ENCODE assay signal across 24 mouse cellular contexts in genomic region chr15:75270169-75270568, GRCm38 (mm10). TPM values are rescaled to one million over a fixed set of nuclear protein-coding genes. Genes with fewer than 3 reads are reported as not detected.
DNase-seq lines count a peak whose midpoint lies in the region; ATAC-seq and TF ChIP-seq lines count a peak whose summit lies in the region.
"Had no signal": no experiment of that assay in that cellular context is flagged by ENCODE, and none has a peak within 500 bp of the region (broad histone marks: within the 10 kb centered on the region; RNA-seq: fewer than 3 reads in every experiment).

No protein-coding gene starts in this region.

- TF ChIP-seq CTCF in Patski (IDR thresholded peaks at IDR 0.05): no peak
- TF ChIP-seq CTCF in intestine, postnatal 0 days (IDR thresholded peaks at IDR 0.05; ENCODE audit: low read depth): no peak

- H3K4me2 ChIP-seq in heart, embryonic 11.5 days: no peak overlapping the region
- no peak overlapping the region for H3K4me2 ChIP-seq in intestine, postnatal 0 days (replicated peaks; ENCODE audit: low read depth)
- no peak overlapping the region for H3K4me2 ChIP-seq in forebrain, embryonic 15.5 days (replicated peaks)
- H3K4me2 ChIP-seq: hindbrain, embryonic 15.5 days had no signal

- in situ Hi-C loops in Patski (cut with MboI; ENCODE audit: low pct_unique_long_range_greater_than_20kb): no loop called here

- POLR2A ChIA-PET in Patski (lab: Charles Lee): interaction anchor here (0.6 kb wide), 1 partner anchor 118 kb away, joined by 4 read pairs; no protein-coding TSS in a partner anchor

- H3K4me1 ChIP-seq in heart, embryonic 11.5 days (ENCODE audit: control insufficient read depth, insufficient read depth, low read length): no peaks in the 10 kb centered on the region
- H3K4me1 ChIP-seq in intestine, postnatal 0 days (replicated peaks; ENCODE audit: control insufficient read depth, insufficient read depth, low read length): 0 out of 2 replicates have a peak, but pooled peaks cover 3% of the 10 kb centered on the region
- no peaks in the 10 kb centered on the region for H3K4me1 ChIP-seq in forebrain, embryonic 15.5 days
- H3K4me1 ChIP-seq: embryonic facial prominence, embryonic 10.5 days; forebrain, embryonic 10.5 days; hindbrain, embryonic 10.5 days; hindbrain, embryonic 15.5 days had no signal

- H3K27me3 ChIP-seq in heart, embryonic 11.5 days (ENCODE audit: control insufficient read depth, insufficient read depth, low read length): no peaks in the 10 kb centered on the region
- H3K27me3 ChIP-seq in Patski: no peaks in the 10 kb centered on the region
- H3K27me3 ChIP-seq in intestine, postnatal 0 days (replicated peaks; ENCODE audit: control insufficient read depth, insufficient read depth, low read length): no peaks in the 10 kb centered on the region
- no peaks in the 10 kb centered on the region for H3K27me3 ChIP-seq in forebrain, embryonic 15.5 days
- H3K27me3 ChIP-seq: hindbrain, embryonic 15.5 days had no signal

- H3K9ac ChIP-seq in heart, embryonic 11.5 days (ENCODE audit: low read depth, low read length): no peak overlapping the region
- H3K9ac ChIP-seq in intestine, postnatal 0 days (ENCODE audit: low read depth, low read length): no peak overlapping the region
- no peak overlapping the region for H3K9ac ChIP-seq in forebrain, embryonic 15.5 days (replicated peaks)
- H3K9ac ChIP-seq: hindbrain, embryonic 15.5 days had no signal

- CTCF ChIA-PET in Patski (lab: Charles Lee): no interaction called here

- no peak for ATAC-seq in heart, embryonic 11.5 days (replicated peaks; ENCODE audit: insufficient number of reproducible peaks, low FRiP score, low TSS enrichment)
- peak; percentile 17 for ATAC-seq in Patski
- peak; percentile 41; the same call in 1 of the 2 replicates for ATAC-seq in intestine, postnatal 0 days
- no peak for ATAC-seq in forebrain, embryonic 15.5 days (replicated peaks)
- ATAC-seq: forebrain, embryonic 14.5 days had no signal

- H3K36me3 ChIP-seq in heart, embryonic 11.5 days (ENCODE audit: control insufficient read depth, insufficient read depth, low read length): no peaks in the 10 kb centered on the region
- no peaks in the 10 kb centered on the region for H3K36me3 ChIP-seq in intestine, postnatal 0 days (ENCODE audit: control insufficient read depth, insufficient read depth)
- H3K36me3 ChIP-seq in forebrain, embryonic 15.5 days: no peaks in the 10 kb centered on the region
- H3K36me3 ChIP-seq: embryonic facial prominence, embryonic 10.5 days; forebrain, embryonic 10.5 days; hindbrain, embryonic 10.5 days; hindbrain, embryonic 15.5 days had no signal

- H3K9me3 ChIP-seq in heart, embryonic 11.5 days (replicated peaks; ENCODE audit: control insufficient read depth, low read length): no peaks in the 10 kb centered on the region
- H3K9me3 ChIP-seq in intestine, postnatal 0 days (ENCODE audit: control insufficient read depth): no peaks in the 10 kb centered on the region
- H3K9me3 ChIP-seq in forebrain, embryonic 15.5 days: no peaks in the 10 kb centered on the region
- H3K9me3 ChIP-seq: forebrain, embryonic 10.5 days; hindbrain, embryonic 10.5 days; hindbrain, embryonic 15.5 days had no signal

- H3K4me3 ChIP-seq in heart, embryonic 11.5 days (ENCODE audit: low read depth, low read length): no peak overlapping the region
- no peak overlapping the region for H3K4me3 ChIP-seq in intestine, postnatal 0 days (ENCODE audit: low read depth, low read length)
- no peak overlapping the region for H3K4me3 ChIP-seq in forebrain, embryonic 15.5 days
- H3K4me3 ChIP-seq: embryonic facial prominence, embryonic 10.5 days; erythroblast, embryonic 14.5 days; forebrain, embryonic 10.5 days; hindbrain, embryonic 10.5 days; hindbrain, embryonic 15.5 days had no signal

- DNase-seq in heart, adult 11 months: peak; percentile 71
- DNase-seq in 3134 (ENCODE audit: extremely low read depth, insufficient read length, low spot score): peak; percentile 40
- DNase-seq in Patski (ENCODE audit: low read depth, low spot score): no peak
- no peak for DNase-seq in thymus, postnatal 25 days
- no peak for DNase-seq in left cerebral cortex, adult 18-20 months (ENCODE audit: low spot score in 2 of 2)
- DNase-seq: adrenal gland, adult 2 months; adrenal gland, postnatal 36 days; cerebellum, adult 2 months; cerebellum, postnatal 10 days; gastrocnemius, postnatal 10 days; heart, postnatal 14 days had no signal

- H3K27ac ChIP-seq in heart, embryonic 11.5 days (ENCODE audit: low read depth, low read length): no peak overlapping the region
- H3K27ac ChIP-seq in intestine, postnatal 0 days (ENCODE audit: low read depth, low read length): no peak overlapping the region
- H3K27ac ChIP-seq in forebrain, embryonic 15.5 days (replicated peaks): no peak overlapping the region
- H3K27ac ChIP-seq: embryonic facial prominence, embryonic 10.5 days; forebrain, embryonic 10.5 days; hindbrain, embryonic 10.5 days; hindbrain, embryonic 15.5 days had no signal

RNA-seq across cellular contexts. Expression of gene Ly6f, which starts 1.9 kb away (rescaled TPM):
- polyA plus RNA-seq in heart, embryonic 11.5 days (2014; fragmentation: Nextera tagmentation; extraction: Ambion mirVana): not detected in 2 replicates
- polyA plus RNA-seq in Patski (2021): 2.6 TPM
- 3.0 and 3.5 TPM in 2 replicates for polyA plus RNA-seq in intestine, postnatal 0 days (2015; fragmentation: Nextera tagmentation; extraction: Ambion mirVana)
- not detected in 2 replicates for polyA plus RNA-seq in forebrain, embryonic 15.5 days (2015; fragmentation: Nextera tagmentation; extraction: Ambion mirVana)
- not detected for total RNA-seq in left cerebral cortex, adult 18-20 months (2021)
- total RNA-seq: adrenal gland, adult 2 months; adrenal gland, postnatal 36 days; gastrocnemius, postnatal 10 days; gastrocnemius, postnatal 4 days; heart, adult 8-10 months; heart, postnatal 14 days had no signal
- polyA plus RNA-seq: adrenal gland, adult 2 months; cerebellum, adult 2 months; embryonic facial prominence, embryonic 10.5 days; embryonic facial prominence, embryonic 14.5 days; erythroblast, embryonic 14.5 days; forebrain, embryonic 10.5 days; forebrain, embryonic 14.5 days; heart, embryonic 14.5 days; hindbrain, embryonic 10.5 days; hindbrain, embryonic 15.5 days had no signal

RNA-seq across cellular contexts. Expression of gene BC025446, which starts 54.0 kb away (rescaled TPM):
- polyA plus RNA-seq in heart, embryonic 11.5 days (2014; fragmentation: Nextera tagmentation; extraction: Ambion mirVana): not detected in 2 replicates
- polyA plus RNA-seq in Patski (2021): 0.77 TPM
- polyA plus RNA-seq in intestine, postnatal 0 days (2015; fragmentation: Nextera tagmentation; extraction: Ambion mirVana): 45.2 and 49.9 TPM in 2 replicates
- not detected in 2 replicates for polyA plus RNA-seq in forebrain, embryonic 15.5 days (2015; fragmentation: Nextera tagmentation; extraction: Ambion mirVana)
- total RNA-seq in left cerebral cortex, adult 18-20 months (2021): not detected
- total RNA-seq: adrenal gland, postnatal 36 days; gastrocnemius, postnatal 10 days; heart, adult 8-10 months; heart, postnatal 14 days had no signal
- polyA plus RNA-seq: cerebellum, adult 2 months; embryonic facial prominence, embryonic 10.5 days; embryonic facial prominence, embryonic 14.5 days; erythroblast, embryonic 14.5 days; forebrain, embryonic 10.5 days; forebrain, embryonic 14.5 days; heart, embryonic 14.5 days; hindbrain, embryonic 10.5 days; hindbrain, embryonic 15.5 days had no signal

Comparison
In these comparisons a context has a peak if more than half of its experiments do, and no peak if none do; other contexts are left out.
1. DNase-seq: peak in heart, adult 11 months (single experiment) and 3134 (single experiment); none in Patski (single experiment), thymus, postnatal 25 days (single experiment) and left cerebral cortex, adult 18-20 months (0 of 2).
2. ATAC-seq: peak in Patski (single experiment) and intestine, postnatal 0 days (single experiment); none in heart, embryonic 11.5 days (single experiment) and forebrain, embryonic 15.5 days (single experiment).
3. RNA of gene BC025446, which starts 54.0 kb away (polyA plus RNA-seq): 45.2 to 49.9 TPM in intestine, postnatal 0 days; 0.77 TPM in Patski (single experiment), not detected in heart, embryonic 11.5 days and not detected in forebrain, embryonic 15.5 days; every median in the first group is over 10 times any median in the second.